Mouse (Mus musculus): ENCODE data around the gene Gm28038. TPM values are rescaled to one million over a fixed set of nuclear protein-coding genes. Genes with fewer than 3 reads are reported as not detected.

Gene Gm28038
- polyA plus RNA-seq, 1 experiment from 2014 or later, result not detected

- Histone ChIP-seq H3K27ac (ENCODE audit: low read depth, low read length) (no peak overlapping the region), H3K27me3 (ENCODE audit: control insufficient read depth, insufficient read depth, low read length) (no peaks in the 10 kb centered on the region), H3K4me1 (ENCODE audit: control insufficient read depth, insufficient read depth, low read length) (no peaks in the 10 kb centered on the region), H3K36me3 (ENCODE audit: control insufficient read depth, insufficient read depth, low read length) (peaks cover 9% of the 10 kb centered on the region; the same call in 1 of the 2 replicates), H3K4me3 (ENCODE audit: low read depth, low read length) (no peak overlapping the region), H3K9me3 (ENCODE audit: control insufficient read depth, low read length) (no peaks in the 10 kb centered on the region), H3K9ac (ENCODE audit: low read length) (no peak overlapping the region), H3K4me2 (no peak overlapping the region)
- DNase-seq (ENCODE audit: low spot score, missing footprints) (no peak), ATAC-seq (ENCODE audit: low FRiP score) (no peak)
- WGBS, result 90% methylated on average over 6 of the region's 6 CpGs
These were observed 68.4 kb downstream of the Gm28038 start for GRCm38 (mm10) chr2:30349196-30349595.

Other genes with a start within 250 kb of the Gm28038 start
- gene Wdr34, start 232.2 kb upstream of the Gm28038 start, polyA plus RNA-seq (2014; fragmentation: Nextera tagmentation; extraction: Ambion mirVana), result 25.5 and 25.9 TPM in 2 replicates
- 741 and 754 TPM in 2 replicates for gene Set, start 223.7 kb upstream of the Gm28038 start, polyA plus RNA-seq (2014; fragmentation: Nextera tagmentation; extraction: Ambion mirVana)
- gene Pkn3, start 203.4 kb upstream of the Gm28038 start, polyA plus RNA-seq (2014; fragmentation: Nextera tagmentation; extraction: Ambion mirVana), result 6.4 and 8.4 TPM in 2 replicates
- gene Zdhhc12, start 187.4 kb upstream of the Gm28038 start, polyA plus RNA-seq (2014; fragmentation: Nextera tagmentation; extraction: Ambion mirVana), result 28.0 and 30.6 TPM in 2 replicates
- 5.1 and 6.0 TPM in 2 replicates for gene Zer1, start 156.5 kb upstream of the Gm28038 start, polyA plus RNA-seq (2014; fragmentation: Nextera tagmentation; extraction: Ambion mirVana)
- gene Tbc1d13, start 147.3 kb upstream of the Gm28038 start, polyA plus RNA-seq (2014; fragmentation: Nextera tagmentation; extraction: Ambion mirVana), result 12.1 and 13.3 TPM in 2 replicates
- 11.6 and 13.7 TPM in 2 replicates for gene Endog, start 109.5 kb upstream of the Gm28038 start, polyA plus RNA-seq (2014; fragmentation: Nextera tagmentation; extraction: Ambion mirVana)
- 65.0 and 69.8 TPM in 2 replicates for gene Spout1, start 102.6 kb upstream of the Gm28038 start, polyA plus RNA-seq (2014; fragmentation: Nextera tagmentation; extraction: Ambion mirVana)
- gene Kyat1, start 75.2 kb upstream of the Gm28038 start, polyA plus RNA-seq (2014; fragmentation: Nextera tagmentation; extraction: Ambion mirVana), result 8.2 and 9.6 TPM in 2 replicates
- 49.2 and 51.7 TPM in 2 replicates for gene Lrrc8a, start 43.3 kb upstream of the Gm28038 start, polyA plus RNA-seq (2014; fragmentation: Nextera tagmentation; extraction: Ambion mirVana)
- 0.05 and 0.21 TPM in 2 replicates for gene Gm28035, start 40.5 kb upstream of the Gm28038 start, polyA plus RNA-seq (2014; fragmentation: Nextera tagmentation; extraction: Ambion mirVana)
- gene Phyhd1, start 14.8 kb upstream of the Gm28038 start, polyA plus RNA-seq (2014; fragmentation: Nextera tagmentation; extraction: Ambion mirVana), result 2.9 and 3.5 TPM in 2 replicates
- gene Dolk, start 5.3 kb downstream of the Gm28038 start, polyA plus RNA-seq (2014; fragmentation: Nextera tagmentation; extraction: Ambion mirVana), result 23.6 and 25.7 TPM in 2 replicates
- 46.0 and 53.7 TPM in 2 replicates for gene Nup188, start 5.4 kb downstream of the Gm28038 start, polyA plus RNA-seq (2014; fragmentation: Nextera tagmentation; extraction: Ambion mirVana)
- gene Sh3glb2, start 78.3 kb downstream of the Gm28038 start, polyA plus RNA-seq (2014; fragmentation: Nextera tagmentation; extraction: Ambion mirVana), result 42.0 and 48.1 TPM in 2 replicates
- 16.6 TPM in 2 replicates for gene Miga2, start 83.2 kb downstream of the Gm28038 start, polyA plus RNA-seq (2014; fragmentation: Nextera tagmentation; extraction: Ambion mirVana)
- 41.1 and 45.8 TPM in 2 replicates for gene Dolpp1, start 111.2 kb downstream of the Gm28038 start, polyA plus RNA-seq (2014; fragmentation: Nextera tagmentation; extraction: Ambion mirVana)
- gene Crat, start 134.8 kb downstream of the Gm28038 start, polyA plus RNA-seq (2014; fragmentation: Nextera tagmentation; extraction: Ambion mirVana), result 23.7 and 24.2 TPM in 2 replicates
- 50.7 and 54.3 TPM in 2 replicates for gene Ptpa, start 135.0 kb downstream of the Gm28038 start, polyA plus RNA-seq (2014; fragmentation: Nextera tagmentation; extraction: Ambion mirVana)
- gene Ier5l, start 193.2 kb downstream of the Gm28038 start, polyA plus RNA-seq (2014; fragmentation: Nextera tagmentation; extraction: Ambion mirVana), result 4.9 and 5.0 TPM in 2 replicates

Data from midbrain, embryonic 11.5 days (tissue).